Mouse (Mus musculus): Measurements from ENCODE around the gene Col6a5. TPM values are rescaled to one million over a fixed set of nuclear protein-coding genes. Genes with fewer than 3 reads are reported as not detected.

Col6a5 gene
- polyA plus RNA-seq, 1 experiment from 2014 or later, result 2.8 TPM

DNA sequence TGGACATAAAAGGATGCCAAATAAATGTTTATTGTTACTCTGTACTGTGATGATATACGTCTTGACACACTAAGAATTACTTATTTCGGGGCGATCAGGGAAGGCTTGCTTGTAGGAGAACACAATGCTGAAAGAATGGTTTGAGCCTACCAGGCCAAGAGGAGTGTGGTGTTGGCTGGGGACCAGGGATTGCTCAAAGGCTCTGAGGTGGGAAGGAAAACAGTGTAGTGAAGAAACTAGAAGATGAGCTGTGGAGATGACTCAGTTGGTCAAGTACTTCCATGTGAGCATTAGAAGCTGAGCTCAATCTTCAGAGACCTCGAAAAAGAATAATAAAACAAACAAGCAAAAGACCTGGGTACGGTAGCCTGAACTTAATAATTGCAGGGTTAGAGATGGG is 146.0 kb downstream of the Col6a5 start:
- H3K4me2 ChIP-seq, result no peak overlapping the region
- H3K27ac ChIP-seq, result no peak overlapping the region
- no peak for ATAC-seq (ENCODE audit: insufficient read depth, low FRiP score, low read depth)
- no peaks in the 10 kb centered on the region for H3K36me3 ChIP-seq
- no peak overlapping the region for H3K9ac ChIP-seq
- H3K4me1 ChIP-seq, result no peaks in the 10 kb centered on the region
- 82% methylated on average over 5 of the region's 5 CpGs for WGBS
- H3K4me3 ChIP-seq (replicated peaks), result no peak overlapping the region
- H3K27me3 ChIP-seq (replicated peaks), result no peaks in the 10 kb centered on the region
- no peaks in the 10 kb centered on the region for H3K9me3 ChIP-seq

- WGBS, result 49% methylated on average over 7 of the region's 7 CpGs
- Histone ChIP-seq H3K9ac (no peak overlapping the region), H3K4me3 (replicated peaks) (no peak overlapping the region), H3K36me3 (no peaks in the 10 kb centered on the region), H3K9me3 (no peaks in the 10 kb centered on the region), H3K4me1 (no peaks in the 10 kb centered on the region), H3K27ac (no peak overlapping the region), H3K27me3 (replicated peaks) (no peaks in the 10 kb centered on the region), H3K4me2 (no peak overlapping the region)
- ATAC-seq (ENCODE audit: insufficient read depth, low FRiP score, low read depth), result no peak
These were observed 149.0 kb downstream of the Col6a5 start for GRCm38 (mm10) chr9:105811458-105811857.

- Histone ChIP-seq H3K27me3 (replicated peaks) (no peaks in the 10 kb centered on the region), H3K27ac (no peak overlapping the region), H3K4me3 (replicated peaks) (no peak overlapping the region), H3K4me1 (no peaks in the 10 kb centered on the region), H3K4me2 (no peak overlapping the region), H3K36me3 (no peaks in the 10 kb centered on the region), H3K9me3 (no peaks in the 10 kb centered on the region), H3K9ac (no peak overlapping the region)
- 74% methylated on average over 17 of the region's 17 CpGs for WGBS
- no peak for ATAC-seq (ENCODE audit: insufficient read depth, low FRiP score, low read depth)
These were observed 151.4 kb downstream of the Col6a5 start for GRCm38 (mm10) chr9:105808920-105809505.

Other genes with a start within 250 kb of the Col6a5 start
- 1.9 and 2.2 TPM in 2 replicates for gene Col6a6, start 132.5 kb downstream of the Col6a5 start, polyA plus RNA-seq (2015; fragmentation: Nextera tagmentation; extraction: Ambion mirVana)
- 32.4 and 41.9 TPM in 2 replicates for gene Col6a4, start 136.1 kb upstream of the Col6a5 start, polyA plus RNA-seq (2015; fragmentation: Nextera tagmentation; extraction: Ambion mirVana)
- 2.8 and 3.1 TPM in 2 replicates for gene Glyctk, start 197.5 kb upstream of the Col6a5 start, polyA plus RNA-seq (2015; fragmentation: Nextera tagmentation; extraction: Ambion mirVana)
- gene Wdr82, start 210.3 kb upstream of the Col6a5 start, polyA plus RNA-seq (2015; fragmentation: Nextera tagmentation; extraction: Ambion mirVana), result 19.7 and 20.4 TPM in 2 replicates
- 39.0 and 42.0 TPM in 2 replicates for gene Ppm1m, start 239.1 kb upstream of the Col6a5 start, polyA plus RNA-seq (2015; fragmentation: Nextera tagmentation; extraction: Ambion mirVana)
- gene Twf2, start 242.5 kb upstream of the Col6a5 start, polyA plus RNA-seq (2015; fragmentation: Nextera tagmentation; extraction: Ambion mirVana), result 53.9 and 64.0 TPM in 2 replicates